Mouse (Mus musculus): Measurements from ENCODE around the gene Gm973. TPM values are rescaled to one million over a fixed set of nuclear protein-coding genes. Genes with fewer than 3 reads are reported as not detected.

Gm973 gene
- polyA plus RNA-seq, 1 experiment = 0.22 TPM

GRCm38 (mm10) chr1:59609896-59610295 lies 93.8 kb downstream of the Gm973 start:
- WGBS = 49% methylated on average over 10 of the region's 10 CpGs
- peak; percentile 83 for DNase-seq
- H3K27me3 ChIP-seq (replicated peaks; ENCODE audit: control insufficient read depth, insufficient read depth, low read length) = no peaks in the 10 kb centered on the region
- peak overlapping the region; percentile 69; the same call in 1 of the 2 replicates for H3K27ac ChIP-seq (ENCODE audit: insufficient read depth, low read depth, low read length)
- H3K36me3 ChIP-seq (ENCODE audit: control insufficient read depth, insufficient read depth, low read length) = no peaks in the 10 kb centered on the region
- TF ChIP-seq POLR2A (IDR thresholded peaks at IDR 0.05; ENCODE audit: low read depth, low read length) (no peak), CTCF (conservative IDR thresholded peaks at IDR 0.05; ENCODE audit: insufficient read depth, insufficient read length, low read depth, low read length) (no peak)
- no peaks in the 10 kb centered on the region for H3K4me1 ChIP-seq (ENCODE audit: control insufficient read depth, insufficient read depth, low read length)
- H3K4me3 ChIP-seq (ENCODE audit: insufficient read depth, low read depth, low read length) = no peak overlapping the region

- Histone ChIP-seq H3K4me3 (ENCODE audit: insufficient read depth, low read depth, low read length) (no peak overlapping the region), H3K36me3 (ENCODE audit: control insufficient read depth, insufficient read depth, low read length) (no peaks in the 10 kb centered on the region), H3K27ac (ENCODE audit: insufficient read depth, low read depth, low read length) (no peak overlapping the region), H3K4me1 (ENCODE audit: control insufficient read depth, insufficient read depth, low read length) (no peaks in the 10 kb centered on the region), H3K27me3 (replicated peaks; ENCODE audit: control insufficient read depth, insufficient read depth, low read length) (no peaks in the 10 kb centered on the region)
- 95% methylated on average over 3 of the region's 3 CpGs for WGBS
- TF ChIP-seq POLR2A (IDR thresholded peaks at IDR 0.05; ENCODE audit: low read depth, low read length) = no peak
- no peak for TF ChIP-seq CTCF (conservative IDR thresholded peaks at IDR 0.05; ENCODE audit: insufficient read depth, insufficient read length, low read depth, low read length)
- DNase-seq = no peak
Observed at GRCm38 (mm10) chr1:59610929-59611328, 94.9 kb downstream of the Gm973 start.

- DNase-seq = peak; percentile 38
- no peak for TF ChIP-seq POLR2A (IDR thresholded peaks at IDR 0.05; ENCODE audit: low read depth, low read length)
- TF ChIP-seq CTCF (conservative IDR thresholded peaks at IDR 0.05; ENCODE audit: insufficient read depth, insufficient read length, low read depth, low read length) = peak; percentile 60
- Histone ChIP-seq H3K4me3 (ENCODE audit: insufficient read depth, low read depth, low read length) (no peak overlapping the region), H3K4me1 (ENCODE audit: control insufficient read depth, insufficient read depth, low read length) (no peaks in the 10 kb centered on the region), H3K27ac (ENCODE audit: insufficient read depth, low read depth, low read length) (no peak overlapping the region), H3K36me3 (ENCODE audit: control insufficient read depth, insufficient read depth, low read length) (no peaks in the 10 kb centered on the region), H3K27me3 (replicated peaks; ENCODE audit: control insufficient read depth, insufficient read depth, low read length) (no peaks in the 10 kb centered on the region)
- 56% methylated on average over 6 of the region's 6 CpGs for WGBS
Observed at GRCm38 (mm10) chr1:59613795-59614194, 97.7 kb downstream of the Gm973 start.

- no peak for DNase-seq
- H3K27me3 ChIP-seq (replicated peaks; ENCODE audit: control insufficient read depth, insufficient read depth, low read length) = no peaks in the 10 kb centered on the region; the same call in 1 of the 2 replicates
- no peak overlapping the region for H3K4me3 ChIP-seq (ENCODE audit: insufficient read depth, low read depth, low read length)
- no peak overlapping the region for H3K27ac ChIP-seq (ENCODE audit: insufficient read depth, low read depth, low read length)
- TF ChIP-seq POLR2A (IDR thresholded peaks at IDR 0.05; ENCODE audit: low read depth, low read length) (no peak), CTCF (conservative IDR thresholded peaks at IDR 0.05; ENCODE audit: insufficient read depth, insufficient read length, low read depth, low read length) (no peak)
- WGBS = 79% methylated on average over 2 of the region's 2 CpGs
- H3K4me1 ChIP-seq (ENCODE audit: control insufficient read depth, insufficient read depth, low read length) = no peaks in the 10 kb centered on the region
- H3K36me3 ChIP-seq (ENCODE audit: control insufficient read depth, insufficient read depth, low read length) = no peaks in the 10 kb centered on the region
Observed at GRCm38 (mm10) chr1:59615021-59615420, 99.0 kb downstream of the Gm973 start.

- no peak for TF ChIP-seq CTCF (conservative IDR thresholded peaks at IDR 0.05; ENCODE audit: insufficient read depth, insufficient read length, low read depth, low read length)
- TF ChIP-seq POLR2A (IDR thresholded peaks at IDR 0.05; ENCODE audit: low read depth, low read length) = no peak
- Histone ChIP-seq H3K27ac (ENCODE audit: insufficient read depth, low read depth, low read length) (no peak overlapping the region), H3K4me1 (ENCODE audit: control insufficient read depth, insufficient read depth, low read length) (no peaks in the 10 kb centered on the region), H3K4me3 (ENCODE audit: insufficient read depth, low read depth, low read length) (no peak overlapping the region), H3K27me3 (replicated peaks; ENCODE audit: control insufficient read depth, insufficient read depth, low read length) (no peaks in the 10 kb centered on the region; the same call in 1 of the 2 replicates), H3K36me3 (ENCODE audit: control insufficient read depth, insufficient read depth, low read length) (no peaks in the 10 kb centered on the region)
- WGBS = 84% methylated on average over 10 of the region's 10 CpGs
- DNase-seq = no peak
Observed at GRCm38 (mm10) chr1:59619201-59619600, 103.1 kb downstream of the Gm973 start.

GRCm38 (mm10) chr1:59623325-59624017 lies 107.4 kb downstream of the Gm973 start:
- Histone ChIP-seq H3K36me3 (ENCODE audit: control insufficient read depth, insufficient read depth, low read length) (no peaks in the 10 kb centered on the region), H3K27me3 (replicated peaks; ENCODE audit: control insufficient read depth, insufficient read depth, low read length) (no peaks in the 10 kb centered on the region; the same call in 1 of the 2 replicates), H3K4me1 (ENCODE audit: control insufficient read depth, insufficient read depth, low read length) (no peaks in the 10 kb centered on the region), H3K27ac (ENCODE audit: insufficient read depth, low read depth, low read length) (no peak overlapping the region), H3K4me3 (ENCODE audit: insufficient read depth, low read depth, low read length) (no peak overlapping the region)
- TF ChIP-seq CTCF (conservative IDR thresholded peaks at IDR 0.05; ENCODE audit: insufficient read depth, insufficient read length, low read depth, low read length) = peak; percentile 97
- no peak for TF ChIP-seq POLR2A (IDR thresholded peaks at IDR 0.05; ENCODE audit: low read depth, low read length)
- WGBS = 27% methylated on average over 5 of the region's 5 CpGs
- peak; percentile 77 for DNase-seq

- no peaks in the 10 kb centered on the region for H3K36me3 ChIP-seq (ENCODE audit: control insufficient read depth, insufficient read depth, low read length)
- H3K4me1 ChIP-seq (ENCODE audit: control insufficient read depth, insufficient read depth, low read length) = no peaks in the 10 kb centered on the region
- H3K4me3 ChIP-seq (ENCODE audit: insufficient read depth, low read depth, low read length) = no peak overlapping the region
- no peak for TF ChIP-seq POLR2A (IDR thresholded peaks at IDR 0.05; ENCODE audit: low read depth, low read length)
- 57% methylated on average over 5 of the region's 5 CpGs for WGBS
- no peak overlapping the region for H3K27ac ChIP-seq (ENCODE audit: insufficient read depth, low read depth, low read length)
- no peaks in the 10 kb centered on the region; the same call in 1 of the 2 replicates for H3K27me3 ChIP-seq (replicated peaks; ENCODE audit: control insufficient read depth, insufficient read depth, low read length)
- peak; percentile 44 for DNase-seq
Observed at GRCm38 (mm10) chr1:59625410-59625809, 109.3 kb downstream of the Gm973 start.
